Mouse (Mus musculus) kidney, postnatal 4 days (tissue): ENCODE results near the gene Dgkz.

Experiments
- DNase-seq, 2 experiments: peaks; one replicate each; pipeline ENCODE4 v3.0.0; 2021; ENCODE audit warnings: mixed read lengths in 2 of 2

The Dgkz gene

GRCm38 (mm10) chr2:91934016-91934415 is 41.6 kb downstream of the Dgkz start:
- no peak for DNase-seq

GRCm38 (mm10) chr2:91933471-91933870 is 42.2 kb downstream of the Dgkz start:
- peak in 1 of 2 experiments; percentile 31 for DNase-seq

GRCm38 (mm10) chr2:91932737-91933350 is 42.8 kb downstream of the Dgkz start:
- DNase-seq: peak in 1 of 2 experiments; percentile 33

DNA sequence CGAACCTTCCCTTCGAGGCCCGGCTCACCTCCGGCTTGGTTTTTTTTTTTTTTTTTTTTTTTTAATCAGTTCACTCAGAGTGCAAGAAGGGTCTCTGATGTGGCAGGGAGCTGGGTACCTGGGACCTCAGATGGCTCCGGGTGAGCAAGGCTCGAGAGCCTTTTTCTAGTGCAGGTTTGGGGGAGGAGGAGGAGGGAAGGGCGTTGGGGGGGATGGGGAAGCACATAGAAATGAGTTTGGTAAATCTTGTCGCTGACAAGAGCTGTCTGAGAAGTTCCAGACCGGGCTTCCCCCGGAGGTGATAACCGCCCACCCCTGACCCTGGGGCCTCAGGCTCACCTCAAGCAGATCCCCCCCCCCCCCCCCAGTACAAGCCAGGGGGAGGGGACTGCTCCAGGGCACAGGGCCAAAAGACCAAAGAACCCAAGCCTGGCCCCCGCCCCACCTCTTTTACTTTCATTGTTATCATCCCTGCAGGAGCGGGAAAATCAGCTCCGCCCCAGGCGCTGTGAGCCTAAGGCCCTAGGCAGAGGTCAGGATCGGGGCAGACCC is 43.4 kb downstream of the Dgkz start, which contains the start of gene Mdk:
Gene Mdk, minus strand, starts transcription at position 138 of the 552 bp plus-strand sequence.
- DNase-seq: peak; percentile 44 to 56

- peak; percentile 86 to 91 for DNase-seq
These were observed 44.1 kb downstream of the Dgkz start for GRCm38 (mm10) chr2:91931328-91932159.

- DNase-seq: peak; percentile 41 to 55
These were observed 44.8 kb downstream of the Dgkz start for GRCm38 (mm10) chr2:91930761-91931291.

- peak; percentile 67 to 80 for DNase-seq
These were observed 45.7 kb downstream of the Dgkz start for GRCm38 (mm10) chr2:91929936-91930335.

GRCm38 (mm10) chr2:91929455-91929854 is 46.2 kb downstream of the Dgkz start:
- no peak for DNase-seq

DNA sequence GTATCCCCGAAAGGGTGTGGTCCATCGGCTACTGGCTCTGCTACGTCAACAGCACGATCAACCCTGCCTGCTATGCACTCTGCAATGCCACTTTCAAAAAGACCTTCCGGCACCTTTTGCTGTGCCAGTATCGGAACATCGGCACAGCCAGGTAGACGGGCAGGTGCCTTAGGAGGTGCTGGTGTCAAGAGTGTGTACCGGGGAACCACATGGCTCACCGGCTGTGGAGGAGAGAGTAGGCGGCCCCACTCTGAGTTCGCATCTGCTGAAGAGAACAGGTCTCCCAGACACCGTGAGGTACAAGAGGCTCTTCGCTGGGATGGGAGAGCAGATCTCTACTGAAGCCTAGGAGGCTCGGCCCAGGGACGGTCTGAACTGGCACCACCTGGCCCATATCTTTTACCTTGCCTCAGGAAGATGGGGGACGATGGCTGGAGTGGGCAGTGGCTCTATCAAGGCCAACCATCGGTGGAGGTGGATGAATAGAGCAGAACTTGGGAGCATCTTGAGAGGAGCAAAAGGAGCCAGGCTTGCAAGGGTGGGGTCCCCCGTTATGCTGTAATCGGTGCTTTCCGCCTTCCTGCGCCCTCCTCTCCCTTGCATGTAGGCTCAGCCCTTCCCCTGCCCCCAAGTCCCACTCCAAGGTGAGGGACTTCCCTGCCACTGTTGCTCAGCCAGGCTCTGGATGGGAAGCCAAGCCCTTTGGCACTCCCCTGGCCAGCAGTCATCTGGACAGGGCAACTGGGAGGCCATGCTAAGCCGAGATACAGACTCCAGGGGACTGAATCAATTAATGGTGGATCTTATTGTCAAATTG is 46.9 kb downstream of the Dgkz start:
- no peak for DNase-seq

- DNase-seq: peak; percentile 90 to 92
These were observed 47.7 kb downstream of the Dgkz start for GRCm38 (mm10) chr2:91927826-91928533.

GRCm38 (mm10) chr2:91926949-91927348 is 48.7 kb downstream of the Dgkz start, which contains the start of gene Chrm4:
Gene Chrm4 (plus strand): TSS chr2:91927249.
- DNase-seq: no peak

DNA sequence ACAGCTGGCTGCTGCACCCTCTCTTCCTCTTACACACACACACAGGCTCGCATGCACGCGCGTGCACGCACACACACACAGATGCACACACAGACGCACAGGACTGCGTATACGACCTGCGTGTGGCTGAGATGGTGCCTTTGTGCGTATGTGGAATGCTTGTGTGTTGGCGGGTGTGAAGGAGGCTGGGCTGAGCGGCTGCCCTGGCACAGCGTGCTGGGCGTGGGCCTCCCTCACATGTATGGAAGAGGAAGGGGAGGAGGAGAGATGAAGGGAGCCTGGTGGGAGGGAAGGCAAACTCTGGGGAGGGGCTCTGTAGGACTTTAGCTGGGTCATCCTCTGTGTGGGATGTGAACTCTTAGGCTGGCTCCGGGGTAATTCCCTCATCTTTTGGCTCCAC is 50.2 kb downstream of the Dgkz start:
- DNase-seq: no peak

DNA sequence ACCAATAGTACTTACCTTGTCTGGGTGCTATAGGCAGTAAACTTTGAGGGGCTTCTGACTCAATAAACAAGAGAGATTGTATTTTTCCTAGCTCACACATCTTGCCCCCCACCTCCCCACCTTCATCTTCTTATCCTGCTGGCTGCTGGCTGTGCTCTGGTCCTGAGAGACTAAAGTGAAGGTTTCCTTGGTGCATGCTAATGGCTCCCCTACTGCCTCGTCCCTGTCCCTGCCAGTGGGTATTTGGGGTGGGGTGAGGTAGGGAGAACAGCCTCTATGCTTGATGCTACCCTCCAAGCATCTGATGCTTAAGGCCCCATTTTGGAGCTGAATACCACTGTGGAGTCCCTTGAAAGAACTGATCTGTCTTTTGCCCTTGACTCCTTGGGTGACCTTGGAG is 50.9 kb downstream of the Dgkz start:
- no peak for DNase-seq

GRCm38 (mm10) chr2:91923415-91924337 is 52.0 kb downstream of the Dgkz start:
- peak; percentile 85 to 89 for DNase-seq

DNA sequence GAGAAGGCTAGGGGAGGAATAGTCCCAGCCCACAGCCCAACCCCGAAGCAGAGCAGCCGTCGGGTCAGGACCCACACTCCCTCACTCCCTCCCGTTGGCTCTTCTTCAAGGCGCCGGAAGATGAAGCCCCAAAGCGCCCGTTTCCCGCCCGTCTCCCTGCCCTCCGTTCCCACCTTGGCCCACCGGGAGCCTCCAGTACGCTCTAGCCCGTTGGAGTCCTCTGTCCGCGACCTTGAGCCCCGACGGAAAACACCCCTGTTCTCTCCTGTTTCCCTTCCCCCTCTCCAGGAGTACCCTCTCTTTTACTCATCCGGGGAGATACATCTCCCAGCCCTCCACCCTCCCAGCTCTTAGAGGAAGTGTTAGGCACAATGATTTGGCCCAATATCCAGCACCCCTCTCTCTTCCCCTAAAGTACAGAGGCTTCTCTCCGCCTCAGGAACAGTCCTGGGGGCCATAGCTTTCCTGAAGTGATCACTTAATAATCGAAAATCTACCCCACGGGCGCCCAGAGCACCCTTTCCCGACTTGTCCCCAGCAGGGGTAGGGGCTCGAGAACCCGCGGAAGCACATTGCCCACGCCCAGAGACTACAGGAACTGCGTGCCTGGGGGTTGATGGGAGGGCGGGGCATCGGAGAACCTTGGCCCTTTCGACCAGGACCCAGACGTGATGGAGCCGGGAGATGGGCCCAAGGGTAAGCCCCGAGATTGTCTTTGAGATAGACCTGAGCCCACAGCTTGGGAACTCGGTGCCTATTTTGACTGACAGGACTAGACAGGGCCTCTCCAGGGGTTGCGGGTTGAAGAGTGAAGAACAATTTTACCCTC is 52.9 kb downstream of the Dgkz start:
- no peak for DNase-seq

DNA sequence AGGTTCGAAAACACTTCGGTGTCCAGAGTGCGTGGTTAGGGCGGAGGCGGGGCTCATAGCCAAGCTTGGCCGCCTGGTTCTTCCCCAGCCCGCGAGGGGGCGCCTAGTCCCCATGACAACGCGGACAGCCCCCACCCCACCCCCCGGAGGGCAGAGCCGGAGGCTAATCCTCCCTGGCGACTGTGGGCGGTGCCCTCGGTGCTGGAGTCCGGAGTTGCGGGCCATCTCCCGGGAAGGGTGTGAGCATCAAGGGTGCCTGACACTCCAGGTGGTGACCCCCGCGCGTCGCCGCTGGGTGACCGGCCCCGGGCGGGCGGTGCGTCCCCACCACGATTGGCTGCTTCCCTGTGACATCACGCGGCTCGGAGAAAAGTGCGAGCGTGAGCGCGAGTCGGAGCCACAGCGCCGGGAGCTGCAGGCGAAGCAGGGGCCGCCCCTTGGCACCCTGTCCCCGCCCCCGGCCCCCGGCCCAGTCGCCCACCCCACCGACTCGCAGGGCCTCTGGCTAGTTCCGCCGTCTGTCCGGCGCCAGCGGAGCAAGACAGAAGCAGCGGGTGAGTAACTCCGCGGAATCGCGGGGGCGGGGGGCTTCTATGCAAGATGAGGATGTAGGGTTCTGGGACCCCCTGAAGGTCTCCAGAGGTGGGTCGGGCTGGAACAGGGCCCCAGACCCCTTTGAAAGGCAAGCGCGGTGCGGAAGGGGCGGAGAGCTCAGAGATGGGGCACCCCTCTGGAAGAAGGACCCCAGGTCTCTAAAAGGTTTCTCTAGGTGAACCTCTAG is 53.7 kb downstream of the Dgkz start:
- DNase-seq: peak; percentile 79 to 84

DNA sequence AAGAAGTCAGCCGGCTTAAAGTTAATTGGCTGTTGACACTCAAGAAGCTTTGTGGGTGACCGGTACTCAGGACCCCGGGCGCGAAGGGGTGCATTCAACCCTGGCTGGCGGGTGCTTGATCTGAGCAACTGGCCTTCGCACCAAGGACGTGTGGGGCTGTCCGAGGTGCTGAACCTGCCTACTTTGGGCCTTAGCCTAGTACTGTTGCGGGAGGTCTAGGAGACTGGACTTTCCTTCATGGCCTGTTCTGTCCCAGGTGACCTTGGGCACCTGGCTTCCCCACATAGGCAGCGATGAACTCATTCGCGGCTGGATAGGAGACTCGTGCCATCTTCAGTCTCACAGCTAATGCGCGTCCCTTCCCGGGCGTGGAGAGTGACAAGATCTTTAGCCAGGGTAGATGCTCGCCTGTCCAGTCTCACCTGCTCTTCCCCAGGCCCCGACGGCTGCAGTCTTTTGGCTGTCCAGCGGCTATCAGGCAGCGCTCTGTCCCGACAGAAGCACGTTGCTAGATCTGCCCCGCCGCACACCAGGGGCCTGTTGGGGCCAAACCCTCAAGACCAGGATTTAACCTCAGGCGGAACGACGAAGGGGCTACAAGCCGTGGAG is 54.4 kb downstream of the Dgkz start:
- DNase-seq: peak; percentile 93

- no peak for DNase-seq
These were observed 55.5 kb downstream of the Dgkz start for GRCm38 (mm10) chr2:91920130-91920529.

GRCm38 (mm10) chr2:91917096-91917495 is 58.6 kb downstream of the Dgkz start:
- DNase-seq: no peak
